Mouse (Mus musculus) skeletal muscle tissue, adult 2 months (tissue): Measurements from ENCODE around the gene Lrig3.

ENCODE experiments used
- DNase-seq: peaks from one replicate; pipeline ENCODE4 v3.0.0-alpha.2; 2012; ENCODE audit warnings: low read depth, low spot score

The Lrig3 gene

GRCm38 (mm10) chr10:125965968-125966480 lies at the start of gene Lrig3:
TSS of gene Lrig3 (plus strand) at chr10:125966168.
- peak; percentile 74 for DNase-seq

GRCm38 (mm10) chr10:125916781-125917180 lies 49.2 kb upstream of the Lrig3 start:
- DNase-seq = no peak

DNA sequence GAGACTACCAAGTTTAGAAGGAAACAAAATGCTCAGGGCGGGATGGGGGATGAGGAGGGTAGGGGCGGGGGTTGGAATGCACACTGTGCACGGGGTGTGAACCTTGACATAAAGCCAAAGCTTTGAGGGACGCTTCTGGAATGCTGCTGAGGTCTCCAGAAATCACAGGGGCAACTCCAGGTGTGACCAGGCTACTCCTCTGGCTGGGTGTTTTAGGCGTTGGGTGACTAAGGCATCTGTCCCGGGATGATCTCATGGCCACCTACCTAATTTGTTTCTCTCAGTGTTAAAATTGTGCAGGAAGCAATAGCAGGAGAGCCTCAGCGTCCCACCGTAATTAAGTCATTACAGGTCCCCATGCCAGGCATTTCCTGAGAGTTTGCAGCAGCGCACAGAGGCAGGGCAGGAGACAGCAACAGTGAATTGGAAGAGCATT lies 48.5 kb upstream of the Lrig3 start:
- no peak for DNase-seq

DNA sequence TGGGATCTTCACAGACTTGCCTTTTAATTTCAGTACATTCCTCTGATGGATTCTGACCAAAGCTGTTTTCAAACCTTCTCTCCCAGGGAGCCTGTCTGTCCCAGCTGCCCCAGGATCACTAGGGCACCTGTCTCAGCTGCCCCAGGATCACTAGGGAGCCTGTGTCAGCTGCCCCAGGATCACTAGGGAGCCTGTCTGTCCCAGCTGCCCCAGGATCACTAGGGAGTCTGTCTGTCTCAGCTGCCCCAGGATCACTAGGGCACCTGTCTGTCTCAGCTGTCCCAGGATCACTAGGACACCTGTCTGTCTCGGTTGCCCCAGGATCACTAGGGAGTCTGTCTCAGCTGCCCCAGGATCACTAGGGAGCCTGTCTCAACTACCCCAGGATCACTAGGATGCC lies 47.0 kb upstream of the Lrig3 start:
- no peak for DNase-seq

DNA sequence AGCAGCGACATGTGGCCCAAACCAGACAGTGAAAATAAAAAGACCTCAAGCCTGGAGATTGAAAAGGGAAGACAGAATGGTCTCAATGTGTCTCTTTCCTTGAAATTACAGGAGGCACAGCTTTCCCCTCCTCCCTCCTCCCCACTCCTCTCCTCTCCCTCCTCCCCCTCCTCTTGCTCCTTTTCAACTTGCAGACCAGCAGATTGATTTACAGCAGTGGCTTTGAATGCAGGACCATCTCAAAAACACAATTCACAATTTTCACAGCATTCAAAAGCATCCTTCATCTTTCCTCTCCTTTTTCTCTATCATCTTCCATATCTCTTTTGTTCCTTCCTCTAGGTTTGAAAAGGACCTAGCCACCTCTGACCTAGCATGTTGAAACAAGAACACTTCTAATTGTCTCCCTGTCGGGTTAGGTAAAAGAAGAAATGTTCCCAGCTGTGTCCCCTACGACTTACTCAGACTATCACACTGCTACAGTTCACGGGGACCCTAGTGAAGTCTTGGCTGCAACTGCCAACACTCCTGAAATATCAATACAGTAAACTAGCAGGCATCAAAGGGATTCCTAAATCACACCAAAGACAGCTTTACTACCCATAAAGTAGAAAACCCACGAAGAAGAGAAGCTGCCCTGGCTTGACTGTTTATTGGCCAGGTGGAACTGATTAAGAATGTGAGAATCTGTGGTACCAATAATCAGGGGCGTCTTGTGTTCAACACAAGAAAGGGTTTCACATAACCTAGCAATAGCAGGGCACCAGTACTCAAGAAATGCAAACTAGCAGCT lies 44.1 kb upstream of the Lrig3 start:
- DNase-seq = no peak

GRCm38 (mm10) chr10:125929961-125930360 lies 36.0 kb upstream of the Lrig3 start:
- no peak for DNase-seq

- DNase-seq = no peak
Observed at GRCm38 (mm10) chr10:125933388-125933787, 32.6 kb upstream of the Lrig3 start.

- no peak for DNase-seq
Observed at GRCm38 (mm10) chr10:125934095-125934494, 31.9 kb upstream of the Lrig3 start.

DNA sequence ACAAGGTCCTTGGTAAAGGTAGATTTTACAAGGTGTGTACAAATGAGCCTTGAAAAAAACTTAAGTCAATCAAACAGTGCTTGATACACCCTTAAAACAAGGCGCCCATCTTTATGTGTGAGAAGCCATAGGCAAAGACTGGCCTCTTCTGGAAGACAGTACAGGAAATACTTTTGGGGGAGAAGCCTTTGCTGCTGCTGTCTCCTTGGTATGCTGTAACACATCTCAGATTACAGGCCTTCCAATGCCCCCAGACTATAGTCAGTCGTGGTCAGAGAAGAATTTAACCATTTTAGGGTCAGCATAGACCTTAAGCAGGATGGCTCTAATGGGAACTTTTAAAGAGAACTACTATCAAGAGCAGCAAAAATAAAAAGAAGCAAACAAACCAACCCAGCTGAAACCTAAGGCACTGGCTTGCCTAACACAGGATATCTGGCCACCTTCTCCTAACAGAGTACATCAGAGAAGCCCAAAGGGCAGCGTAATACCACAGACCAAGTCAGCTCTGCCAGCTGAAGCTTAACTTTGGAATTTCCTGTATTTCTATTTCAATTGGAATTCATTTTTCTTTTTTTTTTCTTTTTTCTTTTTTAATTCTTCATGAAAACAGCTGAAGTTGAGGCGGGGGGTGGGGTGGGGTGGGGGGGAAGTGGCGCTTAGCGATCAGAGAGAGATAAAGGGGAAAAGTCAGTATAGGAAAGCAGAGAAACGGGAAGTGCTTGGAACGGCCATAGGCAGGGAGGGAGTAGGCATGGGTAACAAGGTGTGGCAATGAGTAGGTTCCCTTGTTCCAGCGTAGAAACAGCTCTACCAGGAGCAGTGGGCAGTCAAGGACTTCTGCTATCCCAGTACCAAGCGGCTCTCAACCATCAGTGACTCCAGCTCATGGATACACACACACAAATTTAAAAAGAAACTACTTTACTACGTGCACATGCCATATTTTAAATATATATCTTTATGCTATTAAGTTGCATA lies 28.2 kb upstream of the Lrig3 start:
- DNase-seq = no peak

DNA sequence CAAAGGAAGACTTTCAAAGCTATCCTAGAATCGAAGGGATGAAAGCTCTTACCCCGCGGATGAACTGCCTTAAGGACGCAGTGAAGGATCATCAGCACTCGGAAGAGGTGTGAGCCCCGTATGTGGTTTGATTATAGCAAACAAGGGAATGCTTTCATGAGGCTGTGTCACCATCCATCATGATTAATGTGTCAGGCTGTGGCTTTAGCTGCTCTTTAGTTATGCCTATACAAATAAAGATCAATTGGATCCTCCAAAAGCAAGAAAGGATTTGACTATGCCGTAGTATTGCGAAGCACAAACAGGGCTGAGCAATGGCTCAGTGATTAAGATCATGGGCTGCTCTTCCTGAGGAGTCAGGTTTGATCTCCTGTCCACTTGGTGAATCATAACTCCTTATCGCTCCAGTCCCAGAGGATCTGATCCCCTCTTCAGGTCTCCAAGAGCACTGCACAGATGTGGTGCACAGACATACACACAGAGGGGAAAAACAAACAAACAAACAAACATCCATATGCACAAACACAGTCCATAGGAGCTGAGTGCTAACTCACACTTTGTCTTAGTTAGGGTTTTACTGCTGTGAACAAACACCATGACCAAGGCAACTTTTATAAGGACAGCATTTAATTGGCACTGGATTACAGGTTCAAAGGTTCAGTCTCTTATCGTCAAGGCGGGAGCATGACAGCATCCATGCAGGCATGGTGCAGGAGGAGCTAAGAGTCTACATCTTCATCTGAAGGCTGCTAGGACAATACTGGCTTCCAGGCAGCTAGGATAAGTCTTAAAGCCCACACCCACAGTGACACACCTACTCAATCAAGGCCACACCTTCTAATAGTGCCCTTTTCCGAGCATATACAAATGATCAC lies 27.2 kb upstream of the Lrig3 start:
- DNase-seq = no peak

DNA sequence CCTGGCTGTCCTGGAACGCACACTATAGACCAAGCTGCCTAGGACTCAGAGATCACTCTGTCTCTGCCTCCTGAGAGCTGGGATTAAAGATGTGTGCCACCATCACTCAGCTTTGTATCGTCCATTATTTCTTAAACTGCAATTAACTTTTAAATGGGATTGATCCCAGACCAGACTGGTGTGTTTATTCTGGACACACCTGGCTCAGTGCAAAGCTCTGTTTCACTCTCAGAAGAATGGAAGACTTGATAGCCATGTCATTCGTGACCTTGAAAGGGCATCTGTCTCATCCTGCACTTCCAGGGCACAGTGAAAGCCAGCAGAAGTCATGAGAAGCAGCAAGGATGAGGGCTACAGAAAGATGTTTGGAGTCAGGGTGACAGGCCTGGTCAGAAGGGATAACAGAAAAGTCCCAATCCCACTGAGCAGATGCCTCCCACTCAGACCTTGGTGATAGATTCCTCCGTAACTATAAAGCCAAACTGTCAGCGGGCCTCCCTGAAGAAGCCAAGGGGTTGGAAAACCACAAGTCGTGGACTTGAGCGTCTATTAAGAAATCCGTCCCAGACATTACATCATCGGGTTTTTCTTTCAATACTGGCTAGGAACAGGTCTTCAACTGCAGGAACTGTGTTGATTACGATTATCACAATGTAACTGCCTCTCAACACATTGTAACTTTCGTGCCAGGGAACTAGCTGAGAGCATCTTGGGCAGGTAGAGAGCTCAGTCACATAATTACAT lies 25.5 kb upstream of the Lrig3 start:
- DNase-seq = peak; percentile 13

GRCm38 (mm10) chr10:125943098-125943497 lies 22.9 kb upstream of the Lrig3 start:
- no peak for DNase-seq

- no peak for DNase-seq
Observed at GRCm38 (mm10) chr10:125944762-125945504, 21.0 kb upstream of the Lrig3 start.

- no peak for DNase-seq
Observed at GRCm38 (mm10) chr10:125948842-125949474, 17.0 kb upstream of the Lrig3 start.

DNA sequence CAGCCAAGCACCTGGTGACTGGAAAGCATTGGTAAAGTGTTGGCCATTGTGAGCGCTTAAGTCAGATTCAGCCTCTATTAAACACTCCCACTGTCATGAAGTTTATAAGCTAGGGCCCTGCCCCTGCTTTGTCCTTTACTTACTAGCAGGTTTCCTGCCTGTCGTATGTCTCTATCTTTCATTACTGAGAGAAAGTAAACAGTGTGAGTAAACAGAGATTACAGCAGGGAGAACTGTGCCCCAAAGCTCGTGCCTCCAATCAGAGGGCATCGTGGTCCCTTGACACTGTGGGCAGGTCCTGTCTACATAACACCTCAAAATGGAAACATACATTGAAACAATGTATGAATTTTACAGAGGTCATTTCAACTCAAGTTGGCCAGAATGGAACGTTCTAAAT lies 14.3 kb upstream of the Lrig3 start:
- no peak for DNase-seq

DNA sequence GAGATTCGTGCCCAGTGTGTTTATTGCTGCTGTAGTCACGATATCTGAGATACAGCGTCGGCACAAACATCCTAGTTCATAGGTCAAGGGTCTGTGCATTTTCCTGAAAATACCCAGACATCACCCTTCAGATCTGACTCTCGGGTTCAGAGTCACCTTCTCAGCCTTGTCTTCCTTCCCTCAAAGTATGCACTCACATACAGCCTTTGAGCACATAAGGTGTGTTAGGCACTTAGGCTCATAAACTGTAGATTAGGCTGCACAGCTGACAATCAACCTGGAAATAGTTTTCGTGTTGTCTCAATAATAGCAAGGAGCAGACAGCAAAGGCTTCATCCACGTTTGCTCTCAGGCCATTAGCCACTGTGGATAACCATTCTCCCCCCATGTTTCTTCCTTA lies 11.6 kb upstream of the Lrig3 start:
- DNase-seq = no peak

- DNase-seq = no peak
Observed at GRCm38 (mm10) chr10:125954747-125955530, 11.0 kb upstream of the Lrig3 start.

GRCm38 (mm10) chr10:125961411-125962107 lies 4.4 kb upstream of the Lrig3 start:
- no peak for DNase-seq
